Mouse (Mus musculus): ENCODE results near the gene Capzb.

Gene Capzb

GRCm38 (mm10) chr4:139270168-139270567, 77.5 kb downstream of the Capzb start:
- peak; percentile 75 to 78 for DNase-seq

- no peak for DNase-seq
These were observed 78.9 kb downstream of the Capzb start for GRCm38 (mm10) chr4:139271562-139271961.

GRCm38 (mm10) chr4:139272951-139273680, 80.4 kb downstream of the Capzb start:
- peak; percentile 52 to 61 for DNase-seq

- peak; percentile 77 to 83 for DNase-seq
These were observed 81.9 kb downstream of the Capzb start for GRCm38 (mm10) chr4:139274573-139274972.

- peak in 1 of 2 experiments; percentile 41 for DNase-seq
These were observed 83.7 kb downstream of the Capzb start for GRCm38 (mm10) chr4:139276411-139276810.

- no peak for DNase-seq
These were observed 87.8 kb downstream of the Capzb start for GRCm38 (mm10) chr4:139280530-139280929.

- no peak for DNase-seq
These were observed 89.2 kb downstream of the Capzb start for GRCm38 (mm10) chr4:139281791-139282345.

- peak; percentile 83 to 87 for DNase-seq
These were observed 90.3 kb downstream of the Capzb start for GRCm38 (mm10) chr4:139282955-139283417.

GRCm38 (mm10) chr4:139284877-139285276, 92.2 kb downstream of the Capzb start:
- DNase-seq = no peak

GRCm38 (mm10) chr4:139286234-139286633, 93.5 kb downstream of the Capzb start:
- DNase-seq = peak; percentile 56 to 61

GRCm38 (mm10) chr4:139287122-139287863, 94.6 kb downstream of the Capzb start:
- peak; percentile 89 to 92 for DNase-seq

GRCm38 (mm10) chr4:139289017-139289416, 96.3 kb downstream of the Capzb start:
- DNase-seq = peak; percentile 80 to 85

GRCm38 (mm10) chr4:139291099-139291498, 98.4 kb downstream of the Capzb start:
- no peak for DNase-seq

- no peak for DNase-seq
These were observed 99.3 kb downstream of the Capzb start for GRCm38 (mm10) chr4:139292038-139292437.

GRCm38 (mm10) chr4:139297566-139297965, 104.9 kb downstream of the Capzb start:
- peak; percentile 97 to 98 for DNase-seq

- peak in 1 of 2 experiments; percentile 37 for DNase-seq
These were observed 106.1 kb downstream of the Capzb start for GRCm38 (mm10) chr4:139298671-139299366.

GRCm38 (mm10) chr4:139301780-139302179, 109.1 kb downstream of the Capzb start:
- peak in 1 of 2 experiments; percentile 21 for DNase-seq

GRCm38 (mm10) chr4:139302241-139302640, 109.5 kb downstream of the Capzb start:
- DNase-seq = no peak

- DNase-seq = no peak
These were observed 112.8 kb downstream of the Capzb start for GRCm38 (mm10) chr4:139305521-139305920.

GRCm38 (mm10) chr4:139307916-139308315, 115.2 kb downstream of the Capzb start:
- no peak for DNase-seq

GRCm38 (mm10) chr4:139309651-139310050, 117.0 kb downstream of the Capzb start:
- DNase-seq = peak in 1 of 2 experiments; percentile 35

GRCm38 (mm10) chr4:139310171-139310898, 117.6 kb downstream of the Capzb start, which contains the start of the genes Pqlc2 and Akr7a5:
Gene Pqlc2 (minus strand): TSS chr4:139310708.
Gene Akr7a5 (plus strand): TSS chr4:139310744.
- peak; percentile 100 for DNase-seq
